Mouse (Mus musculus): Measurements from ENCODE around the gene Dapk1.
A peak's percentile ranks its signal among the peaks of the same experiment; 100 is the strongest.

Dapk1 gene

GRCm38 (mm10) chr13:60728276-60729054 lies 126.7 kb downstream of the Dapk1 start:
- TF ChIP-seq GATA4 (IDR thresholded peaks at IDR 0.05; ENCODE audit: insufficient replicate concordance, low read length), result no peak

DNA sequence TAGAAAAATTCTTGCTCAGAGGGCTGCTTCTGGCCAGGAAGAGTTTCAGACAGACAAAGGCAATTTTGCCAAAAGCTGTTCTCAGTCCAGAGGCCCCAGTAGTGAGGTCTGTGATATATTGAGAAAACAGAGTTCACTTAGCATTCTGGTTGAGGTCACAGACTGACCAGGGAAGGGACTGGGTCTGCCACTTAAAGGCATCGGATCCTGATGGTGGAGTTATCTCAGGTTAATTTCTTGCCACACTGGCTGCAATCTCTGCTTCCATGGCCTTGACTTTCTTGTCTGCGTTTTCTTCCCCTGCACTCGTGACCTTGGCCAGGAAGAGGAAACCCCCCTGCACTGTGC lies 127.3 kb downstream of the Dapk1 start:
- TF ChIP-seq GATA4 (IDR thresholded peaks at IDR 0.05; ENCODE audit: insufficient replicate concordance, low read length), result no peak

GRCm38 (mm10) chr13:60730587-60730986 lies 128.8 kb downstream of the Dapk1 start:
- no peak for TF ChIP-seq GATA4 (IDR thresholded peaks at IDR 0.05; ENCODE audit: insufficient replicate concordance, low read length)

GRCm38 (mm10) chr13:60731001-60731400 lies 129.3 kb downstream of the Dapk1 start:
- TF ChIP-seq GATA4 (IDR thresholded peaks at IDR 0.05; ENCODE audit: insufficient replicate concordance, low read length), result no peak

GRCm38 (mm10) chr13:60735306-60735705 lies 133.6 kb downstream of the Dapk1 start:
- TF ChIP-seq GATA4 (IDR thresholded peaks at IDR 0.05; ENCODE audit: insufficient replicate concordance, low read length), result no peak

DNA sequence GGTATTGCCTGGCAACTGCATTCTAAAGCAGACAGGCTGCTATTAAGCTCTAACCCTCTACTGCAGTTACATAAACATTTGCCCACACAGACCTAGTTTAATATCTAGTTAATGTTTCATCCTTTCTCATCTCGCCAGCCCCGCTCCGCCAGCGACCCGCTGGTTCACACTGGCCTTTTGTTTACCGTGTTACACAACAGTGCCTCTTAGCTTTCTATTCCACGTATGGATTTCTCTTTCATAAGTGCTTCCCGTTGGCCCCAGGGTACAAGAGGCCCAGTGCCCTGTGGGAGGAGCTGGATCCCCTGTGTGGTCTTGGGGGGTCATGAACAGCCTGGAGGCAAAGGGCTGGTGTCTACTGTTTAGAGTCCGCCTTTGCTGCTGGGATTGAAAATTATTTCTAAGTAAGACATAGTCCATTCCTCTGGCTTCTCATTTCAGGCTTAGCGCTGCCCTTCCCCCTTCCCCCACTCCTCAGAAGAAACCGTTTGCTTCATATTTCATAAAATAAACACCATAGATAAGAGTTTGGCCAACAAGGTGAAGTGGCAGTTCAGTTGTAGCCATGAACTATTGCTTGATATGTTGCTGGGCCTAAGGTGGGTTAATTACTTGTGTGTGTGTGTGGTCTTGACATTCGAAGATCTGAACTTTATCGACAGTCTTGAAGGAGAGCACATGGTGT lies 134.8 kb downstream of the Dapk1 start:
- TF ChIP-seq GATA4 (IDR thresholded peaks at IDR 0.05; ENCODE audit: insufficient replicate concordance, low read length), result 0 out of 2 replicates have a peak, but pooled peaks have one; percentile 11

DNA sequence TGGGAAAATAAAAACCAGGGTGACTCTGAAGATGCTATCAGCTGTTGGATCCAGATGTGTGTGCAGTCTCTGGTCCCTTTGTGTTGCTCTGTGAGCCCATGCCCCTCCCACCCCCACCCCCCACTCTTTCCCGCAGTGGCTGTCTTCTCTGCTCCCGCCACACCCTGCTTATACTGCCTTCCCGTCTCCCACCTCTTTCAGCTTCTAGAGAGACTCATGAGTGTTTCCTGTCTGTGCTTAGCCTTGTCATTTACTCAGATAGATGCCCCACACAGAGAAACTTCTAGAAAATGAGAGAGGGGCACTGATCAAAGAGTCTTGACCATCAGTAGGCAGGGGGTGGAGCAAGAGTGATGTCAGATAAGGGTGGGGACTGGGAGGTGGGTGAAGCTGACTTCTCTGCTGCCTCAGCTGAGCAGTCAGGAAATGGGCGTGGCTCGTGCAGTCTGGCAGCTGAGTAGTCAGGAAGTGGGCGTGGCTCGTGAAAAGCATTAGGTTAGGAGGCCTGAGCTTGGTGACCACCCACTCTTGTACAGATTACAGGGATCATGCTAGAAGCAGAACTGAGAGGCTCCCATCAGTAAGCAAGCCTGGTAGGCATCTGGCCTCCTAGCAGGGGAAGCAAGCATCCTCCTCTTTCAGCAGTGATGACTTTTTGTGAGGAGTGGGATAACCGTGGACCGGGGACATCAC lies 136.0 kb downstream of the Dapk1 start:
- TF ChIP-seq GATA4 (IDR thresholded peaks at IDR 0.05; ENCODE audit: insufficient replicate concordance, low read length), result no peak

DNA sequence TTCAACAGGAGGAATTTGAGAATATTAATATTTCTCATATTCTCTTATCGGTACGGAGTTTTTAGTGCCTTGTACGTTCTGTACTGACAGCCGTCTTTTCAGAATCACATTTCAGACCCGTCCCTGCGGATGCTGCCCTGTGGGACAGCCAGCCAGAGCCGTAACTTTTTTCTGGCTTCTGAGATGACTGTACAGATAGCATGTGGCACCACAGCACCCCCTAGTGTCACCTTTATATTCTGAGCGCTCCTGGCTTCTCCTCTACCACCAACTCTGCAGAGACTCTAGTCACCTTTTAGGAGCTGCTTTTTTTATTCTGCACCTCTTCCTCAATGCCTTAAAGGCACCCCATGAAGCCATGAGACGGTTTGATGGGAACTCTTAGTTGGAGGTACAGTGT lies 136.7 kb downstream of the Dapk1 start:
- TF ChIP-seq GATA4 (IDR thresholded peaks at IDR 0.05; ENCODE audit: insufficient replicate concordance, low read length), result peak; percentile 54; the same call in 1 of the 2 replicates

GRCm38 (mm10) chr13:60740248-60740647 lies 138.5 kb downstream of the Dapk1 start:
- TF ChIP-seq GATA4 (IDR thresholded peaks at IDR 0.05; ENCODE audit: insufficient replicate concordance, low read length), result no peak

- TF ChIP-seq GATA4 (IDR thresholded peaks at IDR 0.05; ENCODE audit: insufficient replicate concordance, low read length), result no peak
Measured at GRCm38 (mm10) chr13:60742611-60743010, 140.9 kb downstream of the Dapk1 start.

GRCm38 (mm10) chr13:60743381-60744077 lies 141.8 kb downstream of the Dapk1 start:
- no peak for TF ChIP-seq GATA4 (IDR thresholded peaks at IDR 0.05; ENCODE audit: insufficient replicate concordance, low read length)

DNA sequence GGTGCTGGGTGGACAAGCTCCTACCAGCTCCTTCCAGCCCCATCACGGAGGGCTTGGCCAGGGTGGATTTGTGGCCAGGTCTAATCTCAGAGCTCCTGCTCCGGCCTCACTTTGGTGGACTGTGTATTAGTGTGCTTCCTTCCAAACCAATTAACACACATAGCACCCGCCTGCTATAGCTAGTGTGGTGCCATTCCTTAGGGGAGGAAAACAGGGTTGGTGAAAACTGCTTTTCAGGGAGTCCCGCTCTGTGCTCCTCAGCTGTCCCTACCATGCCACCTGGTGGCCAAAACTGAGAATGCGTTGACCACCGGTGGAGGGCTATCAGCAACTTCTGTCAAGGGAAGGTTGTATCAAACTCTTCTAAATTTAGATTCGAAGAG lies 142.3 kb downstream of the Dapk1 start:
- TF ChIP-seq GATA4 (IDR thresholded peaks at IDR 0.05; ENCODE audit: insufficient replicate concordance, low read length), result no peak

- TF ChIP-seq GATA4 (IDR thresholded peaks at IDR 0.05; ENCODE audit: insufficient replicate concordance, low read length), result no peak
Measured at GRCm38 (mm10) chr13:60744736-60745135, 143.0 kb downstream of the Dapk1 start.

DNA sequence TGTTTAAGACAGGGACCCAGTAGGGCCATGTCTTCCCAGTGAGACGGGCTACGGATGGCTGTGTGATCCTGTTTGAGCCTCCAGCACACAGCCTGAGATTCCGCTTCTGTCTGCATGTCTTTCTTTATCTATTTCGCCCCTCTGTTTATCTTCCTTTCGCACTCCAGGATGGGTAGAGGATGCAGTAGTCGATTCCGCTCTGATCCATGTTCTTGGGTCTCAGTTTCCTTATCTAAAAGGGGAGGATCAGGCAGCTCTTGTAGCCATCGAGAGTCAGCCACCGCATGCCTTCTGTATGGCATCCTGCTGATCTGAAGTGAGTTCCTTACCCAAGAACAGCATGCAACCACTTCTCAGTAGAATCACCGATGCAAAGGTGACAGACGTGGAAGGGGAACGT lies 143.6 kb downstream of the Dapk1 start:
- no peak for TF ChIP-seq GATA4 (IDR thresholded peaks at IDR 0.05; ENCODE audit: insufficient replicate concordance, low read length)

DNA sequence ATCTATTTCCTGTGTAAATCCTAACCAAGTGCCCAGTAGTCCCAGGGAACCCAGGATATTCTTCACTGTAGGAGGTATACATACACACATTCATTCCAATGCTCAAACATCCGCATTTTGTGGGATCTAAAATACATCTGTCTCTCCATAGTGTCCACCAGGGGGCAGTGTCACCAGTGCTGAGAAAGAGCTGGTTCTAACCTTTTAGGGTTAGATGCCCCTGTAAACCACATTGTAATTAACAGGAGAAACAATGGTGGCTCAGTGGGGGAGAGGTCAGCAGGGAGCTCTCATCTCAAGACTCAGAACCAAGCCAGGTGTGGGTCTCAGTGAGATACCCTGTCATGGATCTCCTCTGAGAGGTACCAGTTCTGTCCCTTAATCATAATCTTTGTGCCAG lies 144.5 kb downstream of the Dapk1 start:
- TF ChIP-seq GATA4 (IDR thresholded peaks at IDR 0.05; ENCODE audit: insufficient replicate concordance, low read length), result no peak
